Mouse (Mus musculus): ENCODE data around the gene Wdr82. TPM values are rescaled to one million over a fixed set of nuclear protein-coding genes. Genes with fewer than 3 reads are reported as not detected.

Wdr82 gene
- 173 and 175 TPM in 2 replicates for polyA plus RNA-seq (2012; rRNA removed)

DNA sequence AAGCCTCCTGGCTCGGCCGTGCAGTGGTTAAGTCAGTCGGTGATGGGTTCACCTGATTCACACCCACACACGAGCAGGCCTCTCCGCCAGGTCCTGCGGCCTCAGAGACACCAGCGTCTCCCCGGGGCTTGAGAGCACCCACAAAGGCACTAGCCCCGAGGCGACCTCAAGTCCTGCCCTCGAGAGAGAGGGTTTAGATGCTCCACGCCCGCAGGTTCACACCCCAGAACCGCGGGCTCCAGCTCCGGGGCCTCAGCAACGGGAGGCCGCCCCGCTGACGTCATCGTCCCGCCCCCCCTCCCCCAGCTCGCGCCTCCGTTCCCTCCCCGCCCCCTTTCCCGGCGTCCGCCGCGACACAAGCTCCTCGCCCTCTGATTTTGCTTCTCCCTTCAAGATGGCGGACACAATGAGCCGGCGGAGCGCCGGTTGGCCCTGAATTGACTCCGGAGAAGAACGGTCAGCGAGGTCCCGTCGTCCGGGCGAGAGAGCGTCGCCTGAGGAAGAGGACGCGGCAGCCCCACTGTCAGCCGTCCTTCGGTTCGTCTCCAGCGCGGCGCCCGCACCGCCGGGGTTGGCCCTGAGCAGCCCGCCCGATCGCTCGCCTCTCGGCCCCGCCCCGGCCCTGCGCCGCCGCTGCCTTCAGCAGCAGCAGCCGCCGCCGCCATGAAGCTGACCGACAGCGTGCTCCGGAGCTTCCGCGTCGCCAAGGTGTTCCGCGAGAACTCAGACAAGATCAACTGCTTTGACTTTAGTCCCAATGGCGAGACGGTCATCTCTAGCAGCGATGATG lies at the start of gene Wdr82:
TSS of gene Wdr82 (plus strand) at position 373 of the 790 bp plus-strand sequence.

DNA sequence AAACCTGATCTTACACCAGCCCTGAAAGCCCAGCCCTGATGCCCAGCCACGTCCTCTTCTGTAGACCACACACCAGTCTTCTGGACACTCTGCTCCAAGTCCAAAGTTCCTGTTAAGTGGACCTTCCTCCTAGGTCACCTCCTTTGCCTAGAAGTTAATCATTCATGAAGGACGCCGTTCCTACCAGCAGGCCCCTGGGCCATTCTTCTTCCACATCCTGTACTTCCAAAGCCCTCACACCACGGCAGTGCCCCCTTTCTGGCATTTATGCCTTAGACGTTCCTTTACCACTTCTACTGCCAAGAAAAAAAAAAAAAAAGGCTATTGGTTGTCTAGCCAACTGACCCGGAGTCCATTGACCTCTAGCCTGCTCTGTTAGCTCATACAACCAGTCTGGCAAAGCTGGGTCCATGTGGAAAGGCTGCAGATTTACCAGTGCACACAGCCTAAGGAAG lies 12.7 kb upstream of the Wdr82 start, which contains the start of gene Glyctk:
TSS of gene Glyctk (minus strand) at position 102 of the 455 bp plus-strand sequence.

DNA sequence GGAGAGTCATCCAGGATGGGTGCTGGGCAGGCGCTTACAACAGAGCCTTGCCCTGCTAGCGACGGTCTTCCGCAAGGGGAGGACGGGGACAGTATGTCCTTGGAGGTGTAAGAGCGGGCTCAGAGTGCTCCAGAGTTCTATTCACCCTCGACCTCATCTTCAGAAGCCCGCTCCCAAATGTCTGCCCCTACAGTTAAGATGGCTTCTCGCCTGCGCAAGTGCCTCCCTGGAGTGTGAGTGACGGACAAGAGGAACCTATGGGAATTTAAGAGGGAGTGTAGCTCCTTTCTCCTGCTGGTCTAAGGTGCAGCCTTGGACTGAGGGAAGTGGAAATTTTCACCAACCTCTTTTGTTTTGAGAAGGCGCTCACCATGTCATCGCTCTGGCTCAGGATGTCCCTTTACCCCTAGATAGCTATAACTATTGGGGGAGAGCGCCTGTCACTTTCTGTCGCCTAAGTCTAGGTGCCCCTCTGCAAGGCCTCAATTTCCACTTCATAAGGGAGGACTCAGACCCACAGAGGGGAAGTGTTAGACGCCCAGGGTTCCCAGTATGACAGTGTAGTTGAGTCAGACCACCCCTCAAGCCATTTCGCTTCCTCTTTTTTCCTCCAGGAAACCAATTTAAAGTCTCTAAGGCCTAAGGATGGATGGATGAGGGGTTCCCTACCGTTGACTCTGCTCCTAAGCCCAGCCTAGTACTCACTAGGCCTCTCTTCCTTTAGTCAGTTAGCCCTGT lies 29.0 kb downstream of the Wdr82 start, which contains the start of gene Ppm1m:
TSS of gene Ppm1m (minus strand) at position 212 of the 738 bp plus-strand sequence.

DNA sequence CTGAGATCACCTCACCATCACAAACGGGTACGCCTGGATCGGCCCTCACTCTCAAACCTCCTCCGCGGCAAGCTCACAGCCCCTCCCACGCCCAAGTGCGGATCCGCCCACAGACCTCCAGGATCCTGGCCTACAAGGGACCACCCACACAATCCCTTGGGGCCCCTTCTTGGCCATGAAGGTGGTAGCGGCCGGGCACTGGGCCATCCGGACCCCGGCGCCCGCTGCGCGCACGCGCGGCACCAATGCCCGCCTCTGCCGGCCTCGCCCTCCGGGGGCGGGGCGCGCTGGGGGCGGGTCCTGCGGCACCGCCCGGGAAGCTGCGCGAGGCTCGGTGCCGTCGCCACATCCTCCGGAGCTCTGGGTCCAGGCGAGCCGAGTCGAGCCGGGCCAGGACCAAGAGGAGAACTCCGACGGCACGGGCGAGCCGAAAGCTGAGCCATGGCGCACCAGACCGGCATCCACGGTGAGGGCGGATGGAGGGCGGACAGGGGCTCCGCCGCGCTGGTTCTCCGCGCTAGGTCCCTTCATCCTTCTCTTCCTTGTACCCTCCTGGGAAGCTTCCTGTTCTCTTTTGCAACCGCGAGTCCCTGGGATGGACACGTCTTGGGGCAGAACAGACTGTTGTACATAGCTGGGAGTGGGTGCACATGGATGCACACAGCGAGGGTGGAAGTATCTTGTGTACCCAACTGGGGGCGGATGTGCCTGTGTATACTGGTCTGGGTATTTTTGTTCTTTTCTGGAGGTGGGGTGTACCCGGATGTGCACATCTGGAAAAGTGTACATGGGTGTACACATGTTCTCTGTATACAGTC lies 32.3 kb downstream of the Wdr82 start, which contains the start of gene Twf2:
TSS of gene Twf2 (plus strand) at position 290 of the 818 bp plus-strand sequence.

DNA sequence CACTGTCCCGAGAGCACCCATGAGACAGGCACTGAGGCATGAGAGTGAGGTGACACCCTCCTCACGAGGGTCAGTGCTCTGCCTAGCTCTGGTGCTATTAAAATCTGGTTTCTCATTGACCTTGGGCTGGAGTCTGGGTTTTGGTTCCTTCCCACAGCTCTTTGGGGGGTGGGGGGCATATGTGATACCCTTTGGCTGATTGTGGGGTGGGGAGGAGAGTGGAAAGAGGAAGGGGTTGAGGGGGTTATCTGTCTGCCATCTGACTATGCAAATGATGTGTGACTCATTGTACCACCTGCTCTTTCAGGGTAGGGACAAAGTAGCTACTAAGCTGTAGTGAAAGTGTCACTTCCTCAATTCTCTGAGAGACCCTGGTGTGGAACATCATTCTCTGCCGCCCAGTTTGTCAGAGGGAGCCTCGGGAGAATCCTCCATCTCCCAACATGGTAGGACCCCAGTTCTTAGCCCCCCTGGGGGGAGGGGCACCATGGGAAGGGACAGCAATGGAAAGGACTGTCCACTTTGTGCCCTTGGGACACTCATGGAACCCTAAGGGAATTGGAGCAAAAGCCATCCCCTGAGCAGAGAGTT lies 51.6 kb downstream of the Wdr82 start, which contains the start of gene Tlr9:
TSS of gene Tlr9 (plus strand) at position 338 of the 591 bp plus-strand sequence.

Other genes starting within 250 kb of the Wdr82 start
- gene Col6a5, start 210.3 kb upstream of the Wdr82 start, polyA plus RNA-seq (2012; rRNA removed), result 2.4 and 2.5 TPM in 2 replicates
- 4.6 and 5.1 TPM in 2 replicates for gene Col6a4, start 74.1 kb upstream of the Wdr82 start, polyA plus RNA-seq (2012; rRNA removed)
- 1.9 TPM in 2 replicates for gene Glyctk, start 12.8 kb upstream of the Wdr82 start, polyA plus RNA-seq (2012; rRNA removed)
- gene Ppm1m, start 28.8 kb downstream of the Wdr82 start, polyA plus RNA-seq (2012; rRNA removed), result 28.7 and 29.5 TPM in 2 replicates
- gene Twf2, start 32.2 kb downstream of the Wdr82 start, polyA plus RNA-seq (2012; rRNA removed), result 60.7 and 62.7 TPM in 2 replicates
- 0.22 and 0.24 TPM in 2 replicates for gene Tlr9, start 51.7 kb downstream of the Wdr82 start, polyA plus RNA-seq (2012; rRNA removed)
- gene Alas1, start 77.7 kb downstream of the Wdr82 start, polyA plus RNA-seq (2012; rRNA removed), result 78.6 and 80.9 TPM in 2 replicates
- 8.3 and 9.5 TPM in 2 replicates for gene Poc1a, start 110.1 kb downstream of the Wdr82 start, polyA plus RNA-seq (2012; rRNA removed)
- 43.2 and 43.9 TPM in 2 replicates for gene Dusp7, start 197.7 kb downstream of the Wdr82 start, polyA plus RNA-seq (2012; rRNA removed)